Mouse (Mus musculus) MEL (cell line): Measurements from ENCODE around the gene Zfp85. TPM values are rescaled to one million over a fixed set of nuclear protein-coding genes. Genes with fewer than 3 reads are reported as not detected.
"Not testable (repeated sequence)": the region's sequence is repeated elsewhere in the genome, so short reads cannot be mapped to it uniquely, and the experiment has no call there.

Experiments used
- DNase-seq: peaks from one replicate; pipeline ENCODE4 v3.0.0; 2011; ENCODE audit warnings: low read depth, low spot score
- H3K27ac ChIP-seq: 2 replicates; pipeline ENCODE4 v1.5.1; 2012; ENCODE audit warnings: low read depth, mild to moderate bottlenecking, control low read depth, low read length, moderate library complexity; ENCODE audit not compliant: control insufficient read depth
- H3K27me3 ChIP-seq, 2 experiments: fragments of 150-350 bp in 1 of 2; sonication (generic) in 1 of 2; 2 replicates each; pipeline ENCODE4 v1.6.1; 2012; ENCODE audit warnings: low read length in 2 of 2, mild to moderate bottlenecking in 2 of 2, improper control_type of control experiment in 1 of 2, moderate library complexity in 1 of 2; ENCODE audit not compliant: insufficient read depth in 2 of 2, control insufficient read depth in 1 of 2
- H3K36me3 ChIP-seq, 2 experiments: 2 replicates each; pipeline ENCODE4 v1.6.1; 2012 to 2014; ENCODE audit warnings: low read length in 2 of 2, improper control_type of control experiment in 1 of 2, inconsistent platforms in 1 of 2, mild to moderate bottlenecking in 1 of 2; ENCODE audit not compliant: insufficient read depth in 2 of 2, control insufficient read depth in 1 of 2
- H3K4me1 ChIP-seq, 2 experiments: fragments of 150-350 bp in 1 of 2; sonication (generic) in 1 of 2; 2 replicates each; pipeline ENCODE4 v1.6.1; 2012; ENCODE audit warnings: low read length in 2 of 2, improper control_type of control experiment in 1 of 2, mild to moderate bottlenecking in 1 of 2; ENCODE audit not compliant: insufficient read depth in 2 of 2, control insufficient read depth in 1 of 2
- H3K4me3 ChIP-seq, 2 experiments: fragments of 150-350 bp in 1 of 2; sonication (generic) in 1 of 2; 2 replicates each; pipeline ENCODE4 v1.5.1; 2012; ENCODE audit warnings: low read depth in 2 of 2, low read length in 2 of 2, mild to moderate bottlenecking in 2 of 2, moderate library complexity in 2 of 2, control low read depth in 1 of 2, improper control_type of control experiment in 1 of 2; ENCODE audit not compliant: control insufficient read depth in 1 of 2, insufficient read depth in 1 of 2
- H3K79me2 ChIP-seq: 2 replicates; pipeline ENCODE4 v1.6.1; 2012; ENCODE audit warnings: mild to moderate bottlenecking, low read length, moderate library complexity; ENCODE audit not compliant: control insufficient read depth, poor library complexity, insufficient read depth
- H3K9ac ChIP-seq: 2 replicates; pipeline ENCODE4 v1.6.1; 2012; ENCODE audit warnings: low read depth, mild to moderate bottlenecking, control low read depth, low read length, moderate library complexity; ENCODE audit not compliant: control insufficient read depth, poor library complexity, severe bottlenecking
- H3K9me3 ChIP-seq: fragments of 150-350 bp; sonication (generic); replicated peaks from 2 replicates; pipeline ENCODE4 v1.6.1; 2012; ENCODE audit warnings: mild to moderate bottlenecking, low read length, improper control_type of control experiment, moderate library complexity; ENCODE audit not compliant: insufficient read depth
- EP300 ChIP-seq, 2 experiments: IDR thresholded peaks; 2 replicates each; pipeline ENCODE4 v1.6.1; 2011; ENCODE audit warnings: improper control_type of control experiment in 2 of 2, low read length in 2 of 2, low read depth in 1 of 2, mild to moderate bottlenecking in 1 of 2
- ETS1 ChIP-seq: IDR thresholded peaks from 2 replicates; pipeline ENCODE4 v1.6.1; 2012; ENCODE audit warnings: low read depth, mild to moderate bottlenecking, inconsistent platforms, low read length, improper control_type of control experiment, moderate library complexity
- KAT2A ChIP-seq: conservative IDR thresholded peaks from 2 replicates; pipeline ENCODE4 v1.6.1; 2012; ENCODE audit warnings: low read depth, low read length, improper control_type of control experiment, inconsistent platforms
- MAX ChIP-seq: IDR thresholded peaks from 2 replicates; pipeline ENCODE4 v1.6.1; 2011; ENCODE audit warnings: low read length, improper control_type of control experiment
- MXI1 ChIP-seq: IDR thresholded peaks from 2 replicates; pipeline ENCODE4 v1.6.1; 2011; ENCODE audit warnings: mild to moderate bottlenecking, low read depth, low read length, improper control_type of control experiment
- NELFE ChIP-seq: IDR thresholded peaks from 2 replicates; pipeline ENCODE4 v1.6.1; 2011; ENCODE audit warnings: low read depth, low read length, improper control_type of control experiment
- POLR2A ChIP-seq, 2 experiments: IDR thresholded peaks; 2 replicates each; pipeline ENCODE4 v1.6.1; 2011 to 2012; ENCODE audit warnings: low read length in 2 of 2, mild to moderate bottlenecking in 2 of 2, control low read depth in 1 of 2, improper control_type of control experiment in 1 of 2, low read depth in 1 of 2, moderate library complexity in 1 of 2; ENCODE audit not compliant: control insufficient read depth in 1 of 2, insufficient read depth in 1 of 2, poor library complexity in 1 of 2
- RAD21 ChIP-seq: IDR thresholded peaks from 2 replicates; pipeline ENCODE4 v1.6.1; 2011; ENCODE audit warnings: mild to moderate bottlenecking, low read depth, low read length, improper control_type of control experiment
- USF1 ChIP-seq: IDR thresholded peaks from 2 replicates; pipeline ENCODE4 v1.6.1; 2014; ENCODE audit warnings: low read depth, mild to moderate bottlenecking, inconsistent platforms, low read length, improper control_type of control experiment, moderate library complexity
- USF2 ChIP-seq, 2 experiments: IDR thresholded peaks; 2 replicates each; pipeline ENCODE4 v1.6.1; 2011 to 2012; ENCODE audit warnings: improper control_type of control experiment in 2 of 2, low read length in 2 of 2, borderline replicate concordance in 1 of 2, inconsistent platforms in 1 of 2, low read depth in 1 of 2, mild to moderate bottlenecking in 1 of 2; ENCODE audit not compliant: insufficient read depth in 1 of 2
- ZC3H11A ChIP-seq: IDR thresholded peaks from 2 replicates; pipeline ENCODE4 v1.6.1; 2012; ENCODE audit warnings: low read depth, mild to moderate bottlenecking, inconsistent platforms, low read length, improper control_type of control experiment
- ZKSCAN1 ChIP-seq: IDR thresholded peaks from 2 replicates; pipeline ENCODE4 v1.6.1; 2012; ENCODE audit warnings: low read depth, mild to moderate bottlenecking, inconsistent platforms, low read length, improper control_type of control experiment, moderate library complexity
- polyA plus RNA-seq, 2 experiments: library from polyadenylated mRNA; stranded (reverse) in 1 of 2; unstranded in 1 of 2; fragments of >175 nt in 1 of 2; fragments of >200 nt in 1 of 2; gene quantifications; 2 replicates each; pipeline versions ENCODE4 v1.2.1 to v1.2.4; 2012; ENCODE audit warnings: low replicate concordance in 2 of 2, low read depth in 1 of 2; ENCODE audit not compliant: insufficient read length in 2 of 2, insufficient read depth in 1 of 2, missing spikeins in 1 of 2
- total RNA-seq: library from RNA; depleted of rRNA; stranded (reverse); fragments of 300-350 nt; gene quantifications from 2 replicates; pipeline ENCODE4 v1.2.3, GENCODE M21; 2012

The Zfp85 gene
- total and polyA plus RNA-seq, 3 experiments = 1.6 to 2.1 TPM; not detected in 1

DNA sequence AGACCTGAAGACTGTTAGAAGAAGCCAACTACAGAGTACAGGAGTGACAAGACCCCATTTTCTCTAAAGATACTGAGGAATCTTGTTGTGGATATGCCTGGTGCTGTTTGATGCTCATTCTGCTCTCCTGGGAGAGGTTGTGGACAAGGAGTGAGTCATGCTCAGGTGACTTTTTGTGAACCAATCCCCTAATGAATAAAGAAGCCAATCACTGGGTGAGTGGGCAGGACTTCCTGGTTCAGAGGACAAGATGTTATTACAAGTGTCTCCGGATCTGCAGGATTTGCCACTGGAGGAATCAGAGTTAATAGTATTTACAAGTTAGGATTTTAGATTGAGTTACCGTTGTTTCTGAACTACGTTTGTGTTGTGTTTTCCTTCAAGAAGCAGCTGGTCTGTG, 12.1 kb downstream of the Zfp85 start:
- Histone ChIP-seq H3K79me2 (no peaks in the 10 kb centered on the region), H3K4me1 (no peaks in the 10 kb centered on the region), H3K9ac (no peak overlapping the region), H3K27me3 (no peaks in the 10 kb centered on the region), H3K9me3 (no peaks in the 10 kb centered on the region; the same call in 1 of the 2 replicates), H3K36me3 (no peaks in the 10 kb centered on the region), H3K4me3 (no peak overlapping the region), H3K27ac (no peak overlapping the region)
- no peak for TF ChIP-seq MAX
- TF ChIP-seq RAD21 = no peak
- no peak for TF ChIP-seq ETS1
- TF ChIP-seq ZKSCAN1 = no peak
- TF ChIP-seq MXI1 = no peak
- no peak for TF ChIP-seq POLR2A (IDR thresholded peaks at IDR 0.05; ENCODE audit: control insufficient read depth in 1 of 2, insufficient read depth in 1 of 2, low read depth in 1 of 2, low read length in 2 of 2, poor library complexity in 1 of 2)
- no peak for TF ChIP-seq KAT2A
- no peak for TF ChIP-seq EP300 (IDR thresholded peaks at IDR 0.05; ENCODE audit: low read depth in 1 of 2, low read length in 2 of 2)
- TF ChIP-seq USF2 (IDR thresholded peaks at IDR 0.05; ENCODE audit: borderline replicate concordance in 1 of 2, insufficient read depth in 1 of 2, low read depth in 1 of 2, low read length in 2 of 2) = no peak
- TF ChIP-seq NELFE = no peak
- TF ChIP-seq ZC3H11A = no peak
- TF ChIP-seq USF1 = no peak
- no peak for DNase-seq

DNA sequence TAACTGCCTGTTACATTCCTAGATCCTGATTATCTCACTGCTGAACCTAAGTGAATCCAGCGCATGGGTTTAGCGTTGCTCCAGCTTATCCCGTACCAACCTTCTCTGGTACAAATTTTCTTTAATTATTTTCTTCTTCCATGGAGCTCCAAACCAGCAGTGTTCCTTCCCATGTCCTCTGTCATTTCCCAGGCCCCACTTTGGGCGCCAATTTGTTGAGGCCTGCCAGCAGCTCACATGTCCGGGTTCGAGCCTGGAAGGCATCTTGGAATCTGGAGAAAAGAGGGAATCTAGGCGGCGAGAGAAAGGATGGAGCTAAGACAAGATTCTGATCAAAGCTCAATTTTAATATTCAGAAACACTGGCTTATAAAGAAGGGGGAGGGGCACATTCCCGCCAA, 20.6 kb downstream of the Zfp85 start:
- H3K27me3 ChIP-seq, H3K79me2 ChIP-seq, H3K4me3 ChIP-seq, H3K36me3 ChIP-seq, H3K4me1 ChIP-seq, DNase-seq, H3K9ac ChIP-seq, H3K9me3 ChIP-seq, H3K27ac ChIP-seq: not testable (repeated sequence)

DNA sequence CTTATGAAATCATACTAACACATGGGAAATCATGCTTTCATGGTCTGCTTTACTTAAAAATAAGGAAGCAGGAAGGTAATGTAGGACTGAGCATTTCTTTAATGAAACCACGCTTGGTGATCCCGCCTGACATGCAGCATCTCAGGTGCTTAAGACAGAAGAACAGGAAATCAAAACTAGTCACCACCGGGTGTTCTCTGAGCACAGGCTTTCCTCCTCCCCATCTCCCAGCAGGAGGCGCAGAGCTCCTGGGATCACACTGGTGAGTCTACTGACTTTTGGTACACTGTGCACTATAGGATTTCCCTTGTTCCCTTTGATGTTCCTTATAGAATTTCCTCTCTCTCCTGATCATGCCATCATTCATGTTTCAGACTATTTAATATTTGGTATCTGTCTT, 25.6 kb downstream of the Zfp85 start:
- DNase-seq, H3K27ac ChIP-seq, H3K36me3 ChIP-seq, H3K4me3 ChIP-seq, H3K9ac ChIP-seq, H3K27me3 ChIP-seq, H3K79me2 ChIP-seq, H3K9me3 ChIP-seq, H3K4me1 ChIP-seq: not testable (repeated sequence)
